ENCODE assay signal across 8 mouse cellular contexts in the genomic region with DNA sequence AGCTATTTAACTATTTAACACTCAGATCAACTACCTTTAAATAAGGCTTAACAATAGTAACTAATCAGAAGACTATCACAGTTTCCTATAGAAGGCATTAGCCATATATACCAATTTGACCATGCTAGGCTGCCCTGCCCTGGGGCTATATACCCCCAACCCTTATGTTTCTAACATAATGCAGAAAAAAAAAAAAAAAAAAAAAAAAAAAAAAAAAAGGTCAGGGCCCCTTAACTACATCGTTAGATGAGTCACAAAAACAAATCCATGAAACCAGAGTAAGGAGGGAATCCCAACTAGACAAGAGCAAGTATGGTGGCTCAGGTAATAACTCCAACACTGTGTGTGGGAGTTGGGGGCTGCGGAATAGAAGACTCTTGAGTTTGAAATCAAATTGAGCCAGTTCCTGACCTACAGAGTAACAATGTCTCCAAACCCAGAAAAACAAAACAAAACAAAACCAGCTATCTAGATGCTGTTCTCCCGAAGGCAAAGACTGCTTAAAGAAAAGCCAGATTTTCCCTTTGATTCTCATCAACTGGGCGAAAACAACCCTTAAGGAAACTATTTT. TPM values are rescaled to one million over a fixed set of nuclear protein-coding genes. Genes with fewer than 3 reads are reported as not detected.
A peak's percentile ranks its signal among the peaks of the same experiment; 100 is the strongest.
DNase-seq lines count a peak whose midpoint lies in the region; ATAC-seq and TF ChIP-seq lines count a peak whose summit lies in the region.

No protein-coding gene starts in this region.

- peak overlapping the region; percentile 89 for H3K4me3 ChIP-seq in left cerebral cortex, adult 2 months
- peak overlapping the region; percentile 74 for H3K4me3 ChIP-seq in embryonic facial prominence, embryonic 10.5 days
- H3K4me3 ChIP-seq in intestine, embryonic 14.5 days (ENCODE audit: low read depth, low read length): peak overlapping the region; percentile 91
- H3K4me3 ChIP-seq in neural tube, embryonic 12.5 days: peak overlapping the region; percentile 69

- intact Hi-C loops in left cerebral cortex, adult 2 months (cut with DNase I): loop anchor here (5.0 kb wide), 1 partner anchor 310 kb away; the partner anchor contains the start of gene Bicd2
- intact Hi-C loops in left cerebral cortex, postnatal 14 days (cut with DNase I): no loop called here

- no peak for ATAC-seq in intestine, embryonic 14.5 days (replicated peaks; ENCODE audit: low FRiP score, low TSS enrichment, low read depth)
- no peak for ATAC-seq in neural tube, embryonic 12.5 days (ENCODE audit: low FRiP score, low read depth)

- no peak overlapping the region for H3K27ac ChIP-seq in left cerebral cortex, adult 2 months
- H3K27ac ChIP-seq in embryonic facial prominence, embryonic 10.5 days (replicated peaks): peak overlapping the region; percentile 78
- no peak overlapping the region for H3K27ac ChIP-seq in intestine, embryonic 14.5 days (ENCODE audit: low read depth)
- no peak overlapping the region for H3K27ac ChIP-seq in neural tube, embryonic 12.5 days

- peaks cover 18% of the 10 kb centered on the region for H3K4me1 ChIP-seq in embryonic facial prominence, embryonic 10.5 days
- peaks cover 7% of the 10 kb centered on the region; the same call in 1 of the 2 replicates for H3K4me1 ChIP-seq in intestine, embryonic 14.5 days (replicated peaks; ENCODE audit: control insufficient read depth, insufficient read depth, low read length)
- H3K4me1 ChIP-seq in neural tube, embryonic 12.5 days: peaks cover 6% of the 10 kb centered on the region

- DNase-seq in left cerebral cortex, adult 2 months (ENCODE audit: extremely low spot score in 1 of 2, low spot score in 2 of 2): no peak
- DNase-seq in left cerebral cortex, postnatal 14 days (ENCODE audit: low spot score in 2 of 2): no peak
- DNase-seq in embryonic facial prominence, embryonic 10.5 days (ENCODE audit: low spot score): no peak
- peak; percentile 52 for DNase-seq in intestine, embryonic 14.5 days (ENCODE audit: low spot score)
- no peak for DNase-seq in gastrocnemius, postnatal 4 days (ENCODE audit: low spot score in 2 of 2)
- no peak for DNase-seq in cerebellum, adult 11 months
- no peak for DNase-seq in gastrocnemius, postnatal 25 days

- H3K9me3 ChIP-seq in embryonic facial prominence, embryonic 10.5 days: no peaks in the 10 kb centered on the region
- H3K9me3 ChIP-seq in intestine, embryonic 14.5 days (ENCODE audit: control insufficient read depth, low read length): no peaks in the 10 kb centered on the region
- H3K9me3 ChIP-seq in neural tube, embryonic 12.5 days: no peaks in the 10 kb centered on the region

- no peaks in the 10 kb centered on the region for H3K27me3 ChIP-seq in embryonic facial prominence, embryonic 10.5 days (replicated peaks; ENCODE audit: low read depth, poor library complexity, severe bottlenecking)
- H3K27me3 ChIP-seq in intestine, embryonic 14.5 days (replicated peaks; ENCODE audit: control insufficient read depth, insufficient read depth, low read length): no peaks in the 10 kb centered on the region
- H3K27me3 ChIP-seq in neural tube, embryonic 12.5 days (replicated peaks): no peaks in the 10 kb centered on the region

- peaks cover 16% of the 10 kb centered on the region for H3K36me3 ChIP-seq in embryonic facial prominence, embryonic 10.5 days (replicated peaks)
- H3K36me3 ChIP-seq in intestine, embryonic 14.5 days (ENCODE audit: control insufficient read depth, insufficient read depth, low read length): peaks cover 8% of the 10 kb centered on the region
- H3K36me3 ChIP-seq in neural tube, embryonic 12.5 days: peaks cover 1% of the 10 kb centered on the region; the same call in 1 of the 2 replicates

- no peak for TF ChIP-seq CTCF in left cerebral cortex, adult 2 months (IDR thresholded peaks at IDR 0.05)

- H3K4me2 ChIP-seq in intestine, embryonic 14.5 days (ENCODE audit: low read length): peak overlapping the region; percentile 63
- peak overlapping the region; percentile 88 for H3K4me2 ChIP-seq in neural tube, embryonic 12.5 days (replicated peaks)

- peak overlapping the region; percentile 61 for H3K9ac ChIP-seq in intestine, embryonic 14.5 days (ENCODE audit: low read length)
- H3K9ac ChIP-seq in neural tube, embryonic 12.5 days: peak overlapping the region; percentile 51

- 4% methylated on average over 4 of the region's 4 CpGs for WGBS in embryonic facial prominence, embryonic 10.5 days
- WGBS in intestine, embryonic 14.5 days: 2% methylated on average over 4 of the region's 4 CpGs
- 4% methylated on average over 4 of the region's 4 CpGs for WGBS in neural tube, embryonic 12.5 days

RNA-seq across cellular contexts. Expression of gene Cenpp, which starts 0.7 kb away (rescaled TPM):
- 1 to 10 TPM in 1 of 2 experiments, under 1 TPM in 1; 0.51 to 1.5 TPM for total RNA-seq in left cerebral cortex, adult 2 months (2021)
- 1 to 10 TPM in 1 of 2 experiments, under 1 TPM in 1; 0.92 to 1.5 TPM for total RNA-seq in left cerebral cortex, postnatal 14 days (2021)
- polyA plus RNA-seq in embryonic facial prominence, embryonic 10.5 days (2016; fragmentation: Nextera tagmentation; extraction: Ambion mirVana): 34.4 and 35.2 TPM in 2 replicates
- 28.3 and 29.3 TPM in 2 replicates for polyA plus RNA-seq in intestine, embryonic 14.5 days (2014; fragmentation: Nextera tagmentation; extraction: Ambion mirVana)
- polyA plus RNA-seq in neural tube, embryonic 12.5 days (2016; fragmentation: Nextera tagmentation; extraction: Ambion mirVana): 18.3 and 18.7 TPM in 2 replicates
- 1 to 10 TPM; 5.6 to 5.7 TPM for total RNA-seq in gastrocnemius, postnatal 4 days (2021)
- total RNA-seq in gastrocnemius, postnatal 25 days (2021): under 1 TPM; 0.78 to 0.92 TPM

RNA-seq across cellular contexts. Expression of gene Nol8, which starts 1.0 kb away (rescaled TPM):
- total RNA-seq in left cerebral cortex, adult 2 months (2021): 10 to 100 TPM; 27.0 to 28.1 TPM
- 10 to 100 TPM; 21.3 to 24.7 TPM for total RNA-seq in left cerebral cortex, postnatal 14 days (2021)
- 21.7 and 24.2 TPM in 2 replicates for polyA plus RNA-seq in embryonic facial prominence, embryonic 10.5 days (2016; fragmentation: Nextera tagmentation; extraction: Ambion mirVana)
- 15.4 and 16.1 TPM in 2 replicates for polyA plus RNA-seq in intestine, embryonic 14.5 days (2014; fragmentation: Nextera tagmentation; extraction: Ambion mirVana)
- 20.1 and 22.0 TPM in 2 replicates for polyA plus RNA-seq in neural tube, embryonic 12.5 days (2016; fragmentation: Nextera tagmentation; extraction: Ambion mirVana)
- total RNA-seq in gastrocnemius, postnatal 4 days (2021): 10 to 100 TPM; 10.2 TPM
- total RNA-seq in gastrocnemius, postnatal 25 days (2021): 10 to 100 TPM in 1 of 2 experiments, 1 to 10 TPM in 1; 8.4 to 10.8 TPM

RNA-seq across cellular contexts. Expression of gene Iars, which starts 30.0 kb away (rescaled TPM):
- 10 to 100 TPM; 66.9 to 71.7 TPM for total RNA-seq in left cerebral cortex, adult 2 months (2021)
- 10 to 100 TPM; 68.0 to 72.7 TPM for total RNA-seq in left cerebral cortex, postnatal 14 days (2021)
- 99.9 and 114 TPM in 2 replicates for polyA plus RNA-seq in embryonic facial prominence, embryonic 10.5 days (2016; fragmentation: Nextera tagmentation; extraction: Ambion mirVana)
- 96.1 and 101 TPM in 2 replicates for polyA plus RNA-seq in intestine, embryonic 14.5 days (2014; fragmentation: Nextera tagmentation; extraction: Ambion mirVana)
- polyA plus RNA-seq in neural tube, embryonic 12.5 days (2016; fragmentation: Nextera tagmentation; extraction: Ambion mirVana): 76.9 and 83.7 TPM in 2 replicates
- 10 to 100 TPM; 71.2 to 71.3 TPM for total RNA-seq in gastrocnemius, postnatal 4 days (2021)
- 10 to 100 TPM; 55.4 to 66.6 TPM for total RNA-seq in gastrocnemius, postnatal 25 days (2021)

RNA-seq across cellular contexts. Expression of gene Ogn, which starts 44.0 kb away (rescaled TPM):
- total RNA-seq in left cerebral cortex, adult 2 months (2021): 1 to 10 TPM; 5.3 to 8.6 TPM
- 1 to 10 TPM; 5.4 to 7.3 TPM for total RNA-seq in left cerebral cortex, postnatal 14 days (2021)
- polyA plus RNA-seq in embryonic facial prominence, embryonic 10.5 days (2016; fragmentation: Nextera tagmentation; extraction: Ambion mirVana): 2.0 and 3.6 TPM in 2 replicates
- polyA plus RNA-seq in intestine, embryonic 14.5 days (2014; fragmentation: Nextera tagmentation; extraction: Ambion mirVana): 56.9 and 64.8 TPM in 2 replicates
- polyA plus RNA-seq in neural tube, embryonic 12.5 days (2016; fragmentation: Nextera tagmentation; extraction: Ambion mirVana): 5.4 and 6.0 TPM in 2 replicates
- total RNA-seq in gastrocnemius, postnatal 4 days (2021): 100 to 1,000 TPM; 194 to 208 TPM
- 10 to 100 TPM; 33.9 to 37.0 TPM for total RNA-seq in gastrocnemius, postnatal 25 days (2021)
